Mouse (Mus musculus) liver, adult 2 months (tissue): ENCODE measurements at regions not wholly inside any gene's neighbourhood (a gene's known extent, or its start where the extent isn't known, plus 50 kb on each side); places are given as distances from the start of the nearest gene placed in this dataset.

Experiments used
- CTCF ChIP-seq: fragments of 200-500 bp; IDR thresholded peaks from 2 replicates; pipeline ENCODE4 v1.5.1; 2011; ENCODE audit warnings: low read depth, low read length, control low read depth
- POLR2A ChIP-seq: fragments of 200-500 bp; IDR thresholded peaks from 2 replicates; pipeline ENCODE4 v1.6.1; 2011; ENCODE audit warnings: low read length, control low read depth; ENCODE audit not compliant: insufficient read depth; ENCODE audit errors: extremely low read depth

DNA sequence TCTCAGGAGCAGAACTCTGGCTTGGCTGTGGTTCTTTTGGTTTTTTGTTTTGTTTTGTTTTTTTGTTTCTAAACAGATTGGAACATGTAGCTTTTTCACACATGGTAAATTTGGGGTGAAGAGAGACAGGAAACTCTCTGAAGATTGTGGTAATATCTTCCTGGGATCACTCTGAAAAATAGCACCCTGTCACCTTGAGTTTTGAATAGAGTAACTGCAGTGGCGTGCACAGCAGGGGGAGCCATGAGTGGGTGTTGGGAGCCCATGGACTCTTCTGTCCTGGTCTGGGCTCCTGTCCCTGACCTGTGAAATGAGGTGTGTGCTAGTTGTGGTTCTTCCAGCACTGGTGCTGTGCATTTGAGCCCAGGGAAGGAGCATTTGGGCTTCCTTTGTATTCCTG is 241.8 kb upstream of the Id2 start:
- TF ChIP-seq POLR2A (no peak), CTCF (0 out of 2 replicates have a peak, but pooled peaks have one; percentile 7)
